In genomic region chr9:117873172-117873571, GRCm38 (mm10) we compare ENCODE assay signal across 10 mouse cellular contexts.
DNase-seq lines count a peak whose midpoint lies in the region; ATAC-seq lines count a peak whose summit lies in the region.
"Had no signal": no experiment of that assay in that cellular context is flagged by ENCODE, and none has a peak within 500 bp of the region (broad histone marks: within the 10 kb centered on the region; RNA-seq: fewer than 3 reads in every experiment).

No protein-coding gene starts in this region.

- 0 out of 2 replicates have a peak overlapping the region, but pooled peaks have one; percentile 7 for H3K9ac ChIP-seq in heart, embryonic 15.5 days
- H3K9ac ChIP-seq in hindbrain, embryonic 12.5 days = peak overlapping the region; percentile 78
- H3K9ac ChIP-seq in midbrain, embryonic 15.5 days = peak overlapping the region; percentile 80

- H3K4me2 ChIP-seq in heart, embryonic 15.5 days = peak overlapping the region; percentile 98
- H3K4me2 ChIP-seq in hindbrain, embryonic 12.5 days (replicated peaks) = peak overlapping the region; percentile 95
- H3K4me2 ChIP-seq in midbrain, embryonic 15.5 days = peak overlapping the region; percentile 85

- peaks cover 15% of the 10 kb centered on the region for H3K4me1 ChIP-seq in heart, embryonic 15.5 days (replicated peaks)
- H3K4me1 ChIP-seq in embryonic facial prominence, embryonic 10.5 days = peaks cover 20% of the 10 kb centered on the region
- peaks cover 17% of the 10 kb centered on the region for H3K4me1 ChIP-seq in hindbrain, embryonic 12.5 days
- H3K4me1 ChIP-seq in midbrain, embryonic 15.5 days = peaks cover 28% of the 10 kb centered on the region

- H3K9me3 ChIP-seq in heart, embryonic 15.5 days (replicated peaks) = no peaks in the 10 kb centered on the region
- no peaks in the 10 kb centered on the region for H3K9me3 ChIP-seq in embryonic facial prominence, embryonic 10.5 days
- H3K9me3 ChIP-seq in hindbrain, embryonic 12.5 days (replicated peaks) = no peaks in the 10 kb centered on the region
- H3K9me3 ChIP-seq in midbrain, embryonic 15.5 days = no peaks in the 10 kb centered on the region

- H3K4me3 ChIP-seq in heart, embryonic 15.5 days = peak overlapping the region; percentile 60
- H3K4me3 ChIP-seq in embryonic facial prominence, embryonic 10.5 days = peak overlapping the region; percentile 66
- H3K4me3 ChIP-seq in hindbrain, embryonic 12.5 days = peak overlapping the region; percentile 65
- peak overlapping the region; percentile 73 for H3K4me3 ChIP-seq in midbrain, embryonic 15.5 days

- 26% methylated on average over 8 of the region's 8 CpGs for WGBS in heart, embryonic 15.5 days
- WGBS in embryonic facial prominence, embryonic 10.5 days = 28% methylated on average over 8 of the region's 8 CpGs
- WGBS in hindbrain, embryonic 12.5 days = 32% methylated on average over 8 of the region's 8 CpGs
- WGBS in midbrain, embryonic 15.5 days = 38% methylated on average over 8 of the region's 8 CpGs

- peaks cover 51% of the 10 kb centered on the region for H3K27me3 ChIP-seq in heart, embryonic 15.5 days
- peaks cover 60% of the 10 kb centered on the region for H3K27me3 ChIP-seq in embryonic facial prominence, embryonic 10.5 days (replicated peaks; ENCODE audit: low read depth, poor library complexity, severe bottlenecking)
- peaks cover 15% of the 10 kb centered on the region for H3K27me3 ChIP-seq in hindbrain, embryonic 12.5 days
- peaks cover 7% of the 10 kb centered on the region; the same call in 1 of the 2 replicates for H3K27me3 ChIP-seq in midbrain, embryonic 15.5 days (replicated peaks)

- H3K36me3 ChIP-seq in heart, embryonic 15.5 days = no peaks in the 10 kb centered on the region
- no peaks in the 10 kb centered on the region for H3K36me3 ChIP-seq in embryonic facial prominence, embryonic 10.5 days (replicated peaks)
- no peaks in the 10 kb centered on the region for H3K36me3 ChIP-seq in hindbrain, embryonic 12.5 days
- no peaks in the 10 kb centered on the region for H3K36me3 ChIP-seq in midbrain, embryonic 15.5 days (replicated peaks)

- ATAC-seq in heart, embryonic 15.5 days (replicated peaks; ENCODE audit: insufficient number of reproducible peaks, insufficient read depth, low FRiP score, low read depth) = no peak
- peak; percentile 46 for ATAC-seq in hindbrain, embryonic 12.5 days (ENCODE audit: low FRiP score)
- ATAC-seq in midbrain, embryonic 15.5 days (replicated peaks) = peak; percentile 24; the same call in 1 of the 2 replicates
- ATAC-seq in megakaryocyte-erythroid progenitor cell, adult 5-6 weeks (replicated peaks; ENCODE audit: low FRiP score, low TSS enrichment, poor library complexity, severe bottlenecking) = no peak

- no peak for DNase-seq in heart, adult 11 months
- no peak for DNase-seq in embryonic facial prominence, embryonic 10.5 days (ENCODE audit: low spot score)
- no peak for DNase-seq in cerebellum, postnatal 14 days
- no peak for DNase-seq in frontal cortex, postnatal 25 days (ENCODE audit: low spot score in 2 of 2)
- DNase-seq: adrenal gland, postnatal 14 days; thymus, adult 2 months had no signal

- no peak overlapping the region for H3K27ac ChIP-seq in heart, embryonic 15.5 days
- H3K27ac ChIP-seq in embryonic facial prominence, embryonic 10.5 days (replicated peaks) = no peak overlapping the region
- H3K27ac ChIP-seq in hindbrain, embryonic 12.5 days = no peak overlapping the region
- H3K27ac ChIP-seq in midbrain, embryonic 15.5 days = peak overlapping the region; percentile 83

Comparison
In these comparisons a context has a peak if more than half of its experiments do, and no peak if none do; other contexts are left out.
1. ATAC-seq: peak in hindbrain, embryonic 12.5 days (single experiment) and midbrain, embryonic 15.5 days (single experiment); none in heart, embryonic 15.5 days (single experiment) and megakaryocyte-erythroid progenitor cell, adult 5-6 weeks (single experiment).
2. H3K9ac ChIP-seq: peak in every context shown above with its lines; median percentile 80 in midbrain, embryonic 15.5 days; 78 in hindbrain, embryonic 12.5 days; 7 in heart, embryonic 15.5 days.
3. Peak in every context shown above with its lines, with median percentiles within 50 percentile points of each other: H3K4me2 ChIP-seq and H3K4me3 ChIP-seq.